Comparison of ENCODE assay signal across 8 mouse cellular contexts in the genomic region with DNA sequence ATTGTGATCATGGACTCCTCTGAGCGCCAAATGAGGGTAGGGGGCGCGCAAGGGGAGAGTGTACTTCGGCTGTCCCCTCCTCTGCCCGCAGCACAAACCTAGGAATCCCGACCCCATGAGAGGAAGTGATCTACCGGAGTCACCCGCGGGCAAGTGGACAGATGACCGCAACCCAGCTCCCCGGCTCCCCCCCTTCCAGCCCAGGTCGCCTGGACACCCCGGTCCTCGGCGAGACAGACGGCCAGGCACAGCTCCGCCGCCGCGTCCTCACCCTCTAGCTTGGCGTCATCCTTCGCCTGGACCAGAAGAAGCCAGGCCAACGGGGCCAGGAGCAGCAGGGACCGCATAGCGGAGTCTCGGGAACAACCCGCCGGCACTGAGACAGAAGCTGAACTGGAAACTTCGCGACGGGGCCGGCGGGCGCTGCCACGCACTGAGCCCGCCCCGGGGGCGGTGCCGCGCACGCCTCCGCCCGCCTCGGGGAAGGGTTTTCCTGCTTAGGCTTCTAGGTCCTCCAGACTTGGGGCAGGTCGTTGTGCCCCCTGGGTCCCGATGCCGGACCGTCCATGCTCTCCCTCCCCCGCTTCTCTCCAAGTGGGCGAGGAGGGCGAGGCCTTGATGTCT. TPM values are rescaled to one million over a fixed set of nuclear protein-coding genes. Genes with fewer than 3 reads are reported as not detected.
DNase-seq lines count a peak whose midpoint lies in the region; ATAC-seq and TF ChIP-seq lines count a peak whose summit lies in the region.

A gene (minus strand): TSS at position 437 of the 624 bp plus-strand sequence.

- peak; percentile 40 for DNase-seq in fibroblast of lung, adult 2 months (ENCODE audit: low read depth)
- peak; percentile 79 for DNase-seq in liver
- DNase-seq in midbrain, postnatal 0 days (ENCODE audit: low spot score) = peak; percentile 64
- peak; percentile 77 to 79 for DNase-seq in spleen, postnatal 36 days (ENCODE audit: low spot score in 2 of 2)

- peak within 1 kb of the TSS; percentile 95 for H3K4me3 ChIP-seq in brown adipose tissue, adult 24 weeks (ENCODE audit: insufficient read depth, low read depth, low read length)
- peak within 1 kb of the TSS; percentile 83 for H3K4me3 ChIP-seq in heart, embryonic 12.5 days
- H3K4me3 ChIP-seq in kidney, embryonic 16.5 days (ENCODE audit: low read length) = peak within 1 kb of the TSS; percentile 63
- peak within 1 kb of the TSS; percentile 50 for H3K4me3 ChIP-seq in midbrain, postnatal 0 days (ENCODE audit: low read depth, low read length)

- H3K4me2 ChIP-seq in heart, embryonic 12.5 days = peak within 1 kb of the TSS; percentile 88
- H3K4me2 ChIP-seq in kidney, embryonic 16.5 days (replicated peaks; ENCODE audit: low read depth, low read length) = peak within 1 kb of the TSS; percentile 69
- H3K4me2 ChIP-seq in midbrain, postnatal 0 days (ENCODE audit: low read depth, low read length, poor library complexity, severe bottlenecking) = peak within 1 kb of the TSS; percentile 94

- peak; percentile 74 for ATAC-seq in CD4-positive, CD25-positive, alpha-beta regulatory T cell, adult 4 months
- ATAC-seq in heart, embryonic 12.5 days (ENCODE audit: insufficient number of reproducible peaks, low FRiP score) = peak; percentile 72
- ATAC-seq in kidney, embryonic 16.5 days (ENCODE audit: low FRiP score, low TSS enrichment) = peak; percentile 69
- ATAC-seq in midbrain, postnatal 0 days (ENCODE audit: low FRiP score) = peak; percentile 24; the same call in 1 of the 2 replicates

- TF ChIP-seq CTCF in midbrain, postnatal 0 days (IDR thresholded peaks at IDR 0.05) = peak; percentile 25; the same call in 1 of the 2 replicates

- 0% methylated on average over 51 of the region's 51 CpGs for WGBS in heart, embryonic 12.5 days
- WGBS in kidney, embryonic 16.5 days = 0% methylated on average over 51 of the region's 51 CpGs
- WGBS in midbrain, postnatal 0 days = under 1% methylated on average over 50 of the region's 51 CpGs

- no peaks in the 10 kb centered on the region for H3K27me3 ChIP-seq in heart, embryonic 12.5 days (replicated peaks)
- H3K27me3 ChIP-seq in kidney, embryonic 16.5 days (ENCODE audit: insufficient read depth, low read length) = no peaks in the 10 kb centered on the region
- H3K27me3 ChIP-seq in midbrain, postnatal 0 days (ENCODE audit: insufficient read depth, low read length) = 0 out of 2 replicates have a peak, but pooled peaks cover 2% of the 10 kb centered on the region

- H3K4me1 ChIP-seq in brown adipose tissue, adult 24 weeks (ENCODE audit: control insufficient read depth, insufficient read depth, insufficient read length, low read length) = peaks cover 34% of the 10 kb centered on the region
- H3K4me1 ChIP-seq in heart, embryonic 12.5 days (replicated peaks) = peaks cover 45% of the 10 kb centered on the region
- H3K4me1 ChIP-seq in kidney, embryonic 16.5 days (ENCODE audit: insufficient read depth, low read length) = peaks cover 49% of the 10 kb centered on the region
- peaks cover under 1% of the 10 kb centered on the region; the same call in 1 of the 2 replicates for H3K4me1 ChIP-seq in midbrain, postnatal 0 days (ENCODE audit: insufficient read depth, low read length)

- H3K36me3 ChIP-seq in heart, embryonic 12.5 days = peaks cover 4% of the 10 kb centered on the region; the same call in 1 of the 2 replicates
- H3K36me3 ChIP-seq in kidney, embryonic 16.5 days (ENCODE audit: insufficient read depth, low read length) = no peaks in the 10 kb centered on the region
- no peaks in the 10 kb centered on the region for H3K36me3 ChIP-seq in midbrain, postnatal 0 days (ENCODE audit: insufficient read depth, low read length)

- peak within 1 kb of the TSS; percentile 97 for H3K27ac ChIP-seq in brown adipose tissue, adult 24 weeks (replicated peaks; ENCODE audit: low read depth, low read length)
- H3K27ac ChIP-seq in heart, embryonic 12.5 days (ENCODE audit: poor library complexity, severe bottlenecking) = peak within 1 kb of the TSS; percentile 86
- H3K27ac ChIP-seq in kidney, embryonic 16.5 days (ENCODE audit: low read length) = peak within 1 kb of the TSS; percentile 67
- H3K27ac ChIP-seq in midbrain, postnatal 0 days (ENCODE audit: low read depth, low read length) = no peak within 1 kb of the TSS

- peak within 1 kb of the TSS; percentile 90 for H3K9ac ChIP-seq in heart, embryonic 12.5 days
- H3K9ac ChIP-seq in kidney, embryonic 16.5 days (replicated peaks; ENCODE audit: low read length) = peak within 1 kb of the TSS; percentile 72
- peak within 1 kb of the TSS; percentile 37; the same call in 1 of the 2 replicates for H3K9ac ChIP-seq in midbrain, postnatal 0 days (replicated peaks; ENCODE audit: low read length, poor library complexity, severe bottlenecking)

- H3K9me3 ChIP-seq in heart, embryonic 12.5 days (replicated peaks) = no peaks in the 10 kb centered on the region
- H3K9me3 ChIP-seq in kidney, embryonic 16.5 days (ENCODE audit: low read length) = no peaks in the 10 kb centered on the region
- no peaks in the 10 kb centered on the region for H3K9me3 ChIP-seq in midbrain, postnatal 0 days (ENCODE audit: low read length)

RNA-seq across cellular contexts. Expression of the gene that starts here (rescaled TPM):
- 1 to 10 TPM; 5.2 to 8.7 TPM for polyA plus RNA-seq in CD4-positive, CD25-positive, alpha-beta regulatory T cell, adult 4 months (2017; shearing (Covaris generic))
- polyA plus RNA-seq in brown adipose tissue, adult 24 weeks (2012; ENCODE audit: insufficient read depth, insufficient read length, missing spikeins) = 24.8 and 28.6 TPM in 2 replicates
- polyA plus RNA-seq in heart, embryonic 12.5 days (2016; fragmentation: Nextera tagmentation; extraction: Ambion mirVana) = 46.9 and 49.6 TPM in 2 replicates
- polyA plus RNA-seq in kidney, embryonic 16.5 days (2015; fragmentation: Nextera tagmentation; extraction: Ambion mirVana) = 58.6 and 61.5 TPM in 2 replicates
- 25.1 and 26.1 TPM in 2 replicates for total RNA-seq in midbrain, postnatal 0 days (2014; rRNA removed)
- polyA plus RNA-seq in midbrain, postnatal 0 days (2015; fragmentation: Nextera tagmentation; extraction: Ambion mirVana) = 20.0 and 20.2 TPM in 2 replicates

Comparison
In these comparisons a context has a peak if more than half of its experiments do, and no peak if none do; other contexts are left out.
1. ATAC-seq: peak in every context shown above with its lines; median percentile 74 in CD4-positive, CD25-positive, alpha-beta regulatory T cell, adult 4 months; 72 in heart, embryonic 12.5 days; 69 in kidney, embryonic 16.5 days; 24 in midbrain, postnatal 0 days.
2. H3K9ac ChIP-seq: peak in every context shown above with its lines; median percentile 90 in heart, embryonic 12.5 days; 72 in kidney, embryonic 16.5 days; 37 in midbrain, postnatal 0 days.